Mouse (Mus musculus): ENCODE data around the gene Pdgfb. TPM values are rescaled to one million over a fixed set of nuclear protein-coding genes. Genes with fewer than 3 reads are reported as not detected.

Gene Pdgfb
- polyA plus RNA-seq, 1 experiment: 21.7 TPM

GRCm38 (mm10) chr15:80019220-80019619 is 4.4 kb upstream of the Pdgfb start:
- Histone ChIP-seq H3ac (ENCODE audit: control insufficient read depth, insufficient read length) (no peak overlapping the region), H3K36me3 (ENCODE audit: control insufficient read depth, insufficient read depth) (no peaks in the 10 kb centered on the region), H3K27me3 (ENCODE audit: control insufficient read depth, insufficient read depth, insufficient read length) (no peaks in the 10 kb centered on the region), H3K4me2 (ENCODE audit: low read depth) (no peak overlapping the region), H3K79me2 (ENCODE audit: control insufficient read depth, insufficient read depth) (no peaks in the 10 kb centered on the region), H3K4me3 (no peak overlapping the region)
- TF ChIP-seq MAX (IDR thresholded peaks at IDR 0.05; ENCODE audit: low read depth): no peak
- TF ChIP-seq TCF12 (IDR thresholded peaks at IDR 0.05; ENCODE audit: insufficient read depth, poor library complexity, severe bottlenecking): no peak
- no peak for TF ChIP-seq CEBPB (IDR thresholded peaks at IDR 0.05; ENCODE audit: insufficient read depth, poor library complexity, severe bottlenecking)
- no peak for TF ChIP-seq MYOD1 (IDR thresholded peaks at IDR 0.05; ENCODE audit: control insufficient read depth in 1 of 3, insufficient read length in 2 of 3, low read depth in 2 of 3)
- no peak for TF ChIP-seq MYOG (IDR thresholded peaks at IDR 0.05; ENCODE audit: control insufficient read depth in 1 of 3, insufficient read depth in 1 of 3, insufficient read length in 2 of 3, low read depth in 2 of 3)
- TF ChIP-seq REST (IDR thresholded peaks at IDR 0.05; ENCODE audit: insufficient read depth, insufficient read length): no peak
- TF ChIP-seq USF1 (IDR thresholded peaks at IDR 0.05; ENCODE audit: low read depth): no peak
- no peak for TF ChIP-seq POLR2AphosphoS2 (IDR thresholded peaks at IDR 0.05; ENCODE audit: insufficient read length, low read depth)
- no peak for TF ChIP-seq SRF (IDR thresholded peaks at IDR 0.05; ENCODE audit: control insufficient read depth, insufficient read length, low read depth)
- no peak for TF ChIP-seq E2F4 (IDR thresholded peaks at IDR 0.05; ENCODE audit: insufficient read depth)
- no peak for TF ChIP-seq TCF3 (IDR thresholded peaks at IDR 0.05; ENCODE audit: insufficient read length, low read depth)
- TF ChIP-seq POLR2A (IDR thresholded peaks at IDR 0.05; ENCODE audit: insufficient read length, low read depth): no peak

DNA sequence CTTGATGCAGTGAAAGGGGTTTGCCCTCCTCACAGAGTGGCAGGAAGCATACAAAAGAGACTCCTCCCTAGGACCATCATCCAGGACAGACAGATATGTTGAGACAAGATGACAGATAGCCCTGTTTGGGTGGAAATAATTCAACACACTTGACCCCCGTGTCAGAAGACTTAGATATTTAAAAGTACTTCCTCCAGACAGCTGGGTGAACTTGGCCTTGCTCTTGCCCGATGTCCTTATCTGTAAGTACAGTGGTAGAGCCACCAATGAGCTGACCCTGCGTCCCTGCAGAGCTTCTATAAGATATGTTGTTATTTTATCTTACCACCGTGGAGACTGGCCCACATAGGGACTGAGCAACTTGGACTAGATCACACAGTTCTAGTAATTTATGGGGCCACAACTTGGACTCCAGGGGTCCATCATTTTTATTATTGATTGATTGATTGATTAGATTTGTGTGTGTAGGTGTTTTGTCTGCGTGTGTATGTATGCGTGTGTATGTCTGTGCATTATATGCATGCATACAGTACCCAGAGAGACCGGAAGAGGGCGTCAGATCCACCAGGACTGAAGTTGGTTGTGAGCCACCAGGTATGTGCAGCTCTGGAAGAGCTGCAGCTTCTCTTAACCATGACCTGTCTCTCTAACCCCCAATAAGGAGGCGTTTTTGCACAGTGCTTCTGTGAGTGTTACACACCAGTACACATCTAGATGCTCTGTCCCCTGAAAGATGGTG is 2.0 kb upstream of the Pdgfb start:
- no peak for TF ChIP-seq TCF3 (IDR thresholded peaks at IDR 0.05; ENCODE audit: insufficient read length, low read depth)
- TF ChIP-seq MYOD1 (IDR thresholded peaks at IDR 0.05; ENCODE audit: control insufficient read depth in 1 of 3, insufficient read length in 2 of 3, low read depth in 2 of 3): no peak
- TF ChIP-seq POLR2AphosphoS2 (IDR thresholded peaks at IDR 0.05; ENCODE audit: insufficient read length, low read depth): no peak
- no peaks in the 10 kb centered on the region for H3K36me3 ChIP-seq (ENCODE audit: control insufficient read depth, insufficient read depth)
- H3K4me2 ChIP-seq (ENCODE audit: low read depth): no peak overlapping the region
- no peak overlapping the region for H3K4me3 ChIP-seq
- peaks cover 16% of the 10 kb centered on the region for H3K79me2 ChIP-seq (ENCODE audit: control insufficient read depth, insufficient read depth)
- no peak overlapping the region for H3ac ChIP-seq (ENCODE audit: control insufficient read depth, insufficient read length)
- no peaks in the 10 kb centered on the region for H3K27me3 ChIP-seq (ENCODE audit: control insufficient read depth, insufficient read depth, insufficient read length)

- H3K27me3 ChIP-seq (ENCODE audit: control insufficient read depth, insufficient read depth, insufficient read length): no peaks in the 10 kb centered on the region
- no peak overlapping the region for H3ac ChIP-seq (ENCODE audit: control insufficient read depth, insufficient read length)
- H3K4me3 ChIP-seq: peak overlapping the region; percentile 92
- H3K79me2 ChIP-seq (ENCODE audit: control insufficient read depth, insufficient read depth): peaks cover 29% of the 10 kb centered on the region
- TF ChIP-seq MYOD1 (IDR thresholded peaks at IDR 0.05; ENCODE audit: control insufficient read depth in 1 of 3, insufficient read length in 2 of 3, low read depth in 2 of 3): peak in 1 of 3 experiments; percentile 17
- TF ChIP-seq POLR2AphosphoS2 (IDR thresholded peaks at IDR 0.05; ENCODE audit: insufficient read length, low read depth): no peak
- TF ChIP-seq MYOG (IDR thresholded peaks at IDR 0.05; ENCODE audit: control insufficient read depth in 1 of 3, insufficient read depth in 1 of 3, insufficient read length in 2 of 3, low read depth in 2 of 3): peak in 1 of 3 experiments; percentile 20
- no peaks in the 10 kb centered on the region for H3K36me3 ChIP-seq (ENCODE audit: control insufficient read depth, insufficient read depth)
- H3K4me2 ChIP-seq (ENCODE audit: low read depth): peak overlapping the region; percentile 93
These were observed 605 bp upstream of the Pdgfb start for GRCm38 (mm10) chr15:80015211-80015952.

GRCm38 (mm10) chr15:80014031-80014320 is 801 bp downstream of the Pdgfb start:
- peak overlapping the region; percentile 44 for H3ac ChIP-seq (ENCODE audit: control insufficient read depth, insufficient read length)
- H3K79me2 ChIP-seq (ENCODE audit: control insufficient read depth, insufficient read depth): peaks cover 40% of the 10 kb centered on the region
- H3K4me3 ChIP-seq: peak overlapping the region; percentile 92
- H3K36me3 ChIP-seq (ENCODE audit: control insufficient read depth, insufficient read depth): no peaks in the 10 kb centered on the region
- H3K4me2 ChIP-seq (ENCODE audit: low read depth): peak overlapping the region; percentile 93
- no peaks in the 10 kb centered on the region for H3K27me3 ChIP-seq (ENCODE audit: control insufficient read depth, insufficient read depth, insufficient read length)
- TF ChIP-seq MYOD1 (IDR thresholded peaks at IDR 0.05; ENCODE audit: control insufficient read depth in 1 of 3, insufficient read length in 2 of 3, low read depth in 2 of 3): peak in 1 of 3 experiments; percentile 7
- TF ChIP-seq TCF3 (IDR thresholded peaks at IDR 0.05; ENCODE audit: insufficient read length, low read depth): no peak

DNA sequence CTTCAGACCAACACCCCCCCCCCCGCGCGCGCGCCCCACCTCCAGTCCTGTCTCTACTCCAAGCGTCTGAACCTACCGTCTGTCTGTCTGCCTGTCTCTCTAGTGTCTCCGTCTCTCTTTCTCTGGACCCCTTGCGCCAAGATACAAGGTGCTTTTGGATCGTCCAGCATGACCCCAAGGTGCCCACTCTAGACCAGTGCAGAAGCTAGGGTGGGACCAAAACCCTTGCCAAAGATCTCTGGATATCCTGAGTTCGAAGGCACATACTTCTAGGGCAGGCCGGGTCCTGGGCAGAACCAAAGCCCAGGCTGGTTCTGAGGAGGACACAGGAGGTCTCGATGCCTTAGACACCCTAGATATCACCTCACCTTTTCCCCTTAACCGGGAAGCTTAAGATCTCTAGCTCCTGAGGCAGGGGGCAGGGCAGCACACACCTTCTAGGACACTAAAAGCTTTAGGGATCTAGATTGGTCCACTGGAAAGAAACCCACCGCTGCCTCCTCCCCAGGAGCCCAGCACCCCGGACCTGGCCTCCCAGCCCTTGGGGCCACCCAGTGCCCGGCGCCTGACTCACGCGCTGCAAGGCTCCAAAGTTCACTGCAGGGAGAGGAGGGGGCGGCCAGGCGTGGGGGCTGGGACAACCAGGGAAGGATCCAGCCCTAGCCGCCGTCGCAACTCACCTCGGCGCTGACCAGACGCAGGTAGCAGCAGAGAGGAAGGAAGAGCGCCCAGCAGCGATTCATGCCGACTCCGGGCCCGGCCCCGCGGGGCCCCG is 1.3 kb downstream of the Pdgfb start:
- H3K27me3 ChIP-seq (ENCODE audit: control insufficient read depth, insufficient read depth, insufficient read length): no peaks in the 10 kb centered on the region
- H3K4me3 ChIP-seq: peak overlapping the region; percentile 92
- H3K79me2 ChIP-seq (ENCODE audit: control insufficient read depth, insufficient read depth): peaks cover 46% of the 10 kb centered on the region
- H3ac ChIP-seq (ENCODE audit: control insufficient read depth, insufficient read length): peak overlapping the region; percentile 44
- TF ChIP-seq CEBPB (IDR thresholded peaks at IDR 0.05; ENCODE audit: insufficient read depth, poor library complexity, severe bottlenecking) (no peak), MAX (IDR thresholded peaks at IDR 0.05; ENCODE audit: low read depth) (no peak), POLR2AphosphoS2 (IDR thresholded peaks at IDR 0.05; ENCODE audit: insufficient read length, low read depth) (no peak), E2F4 (IDR thresholded peaks at IDR 0.05; ENCODE audit: insufficient read depth) (no peak), MYOG (IDR thresholded peaks at IDR 0.05; ENCODE audit: control insufficient read depth in 1 of 3, insufficient read depth in 1 of 3, insufficient read length in 2 of 3, low read depth in 2 of 3) (peak in 1 of 3 experiments; percentile 4)
- H3K4me2 ChIP-seq (ENCODE audit: low read depth): peak overlapping the region; percentile 93
- no peaks in the 10 kb centered on the region for H3K36me3 ChIP-seq (ENCODE audit: control insufficient read depth, insufficient read depth)
